Mouse (Mus musculus): ENCODE measurements at regions not wholly inside any gene's neighbourhood (a gene's known extent, or its start where the extent isn't known, plus 50 kb on each side); places are given as distances from the start of the nearest gene placed in this dataset.

DNA sequence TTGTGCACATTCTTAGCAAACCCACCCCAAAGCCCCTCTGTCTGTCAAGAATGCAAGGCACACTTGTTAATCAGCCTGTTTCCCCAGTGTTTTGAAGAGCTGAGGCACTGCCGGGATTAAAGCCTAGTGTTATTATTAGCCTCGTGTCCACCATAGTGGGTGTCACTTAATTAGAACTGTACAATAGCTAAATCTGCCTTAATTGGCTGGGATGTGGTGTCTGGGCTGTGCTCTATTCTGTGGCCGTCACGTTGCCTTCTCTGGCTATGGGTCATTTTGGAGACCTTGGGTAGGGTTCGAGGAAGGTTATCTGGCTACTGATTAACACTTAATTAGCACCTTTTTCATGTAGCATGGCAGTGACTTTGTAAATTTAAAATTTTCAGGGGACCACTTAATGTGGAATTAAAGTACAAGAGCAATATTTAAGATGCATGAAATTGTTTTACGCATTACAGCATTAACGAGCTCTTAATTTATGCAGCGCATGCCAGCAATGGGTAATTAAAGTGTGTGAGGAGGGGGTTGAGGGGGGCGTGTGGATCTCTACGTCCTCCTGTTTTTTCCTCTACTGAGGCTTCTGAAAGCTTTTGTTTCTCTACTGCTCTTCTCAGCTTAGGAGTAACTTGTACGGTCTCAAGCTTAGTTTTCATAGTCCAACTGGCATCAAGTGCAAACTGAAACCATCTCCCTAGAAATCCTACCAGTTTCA lies 124.5 kb upstream of the Atp6ap2 start:
- TF ChIP-seq CHD2 (IDR thresholded peaks at IDR 0.05; ENCODE audit: low read depth, low read length) (no peak), ZNF384 (IDR thresholded peaks at IDR 0.05; ENCODE audit: low read depth, low read length) (no peak), MAFK (IDR thresholded peaks at IDR 0.05; ENCODE audit: insufficient read depth, low read depth, low read length) (no peak), HCFC1 (IDR thresholded peaks at IDR 0.05; ENCODE audit: borderline replicate concordance, insufficient read depth, low read length) (no peak), ZC3H11A (IDR thresholded peaks at IDR 0.05; ENCODE audit: borderline replicate concordance, low read depth, low read length) (no peak)

Measured in ES-E14 (cell line).